Mouse (Mus musculus): Measurements from ENCODE around the gene Olfr658. TPM values are rescaled to one million over a fixed set of nuclear protein-coding genes. Genes with fewer than 3 reads are reported as not detected.

The Olfr658 gene
- polyA plus RNA-seq (2015; fragmentation: Nextera tagmentation; extraction: Ambion mirVana): not detected in 2 replicates

DNA sequence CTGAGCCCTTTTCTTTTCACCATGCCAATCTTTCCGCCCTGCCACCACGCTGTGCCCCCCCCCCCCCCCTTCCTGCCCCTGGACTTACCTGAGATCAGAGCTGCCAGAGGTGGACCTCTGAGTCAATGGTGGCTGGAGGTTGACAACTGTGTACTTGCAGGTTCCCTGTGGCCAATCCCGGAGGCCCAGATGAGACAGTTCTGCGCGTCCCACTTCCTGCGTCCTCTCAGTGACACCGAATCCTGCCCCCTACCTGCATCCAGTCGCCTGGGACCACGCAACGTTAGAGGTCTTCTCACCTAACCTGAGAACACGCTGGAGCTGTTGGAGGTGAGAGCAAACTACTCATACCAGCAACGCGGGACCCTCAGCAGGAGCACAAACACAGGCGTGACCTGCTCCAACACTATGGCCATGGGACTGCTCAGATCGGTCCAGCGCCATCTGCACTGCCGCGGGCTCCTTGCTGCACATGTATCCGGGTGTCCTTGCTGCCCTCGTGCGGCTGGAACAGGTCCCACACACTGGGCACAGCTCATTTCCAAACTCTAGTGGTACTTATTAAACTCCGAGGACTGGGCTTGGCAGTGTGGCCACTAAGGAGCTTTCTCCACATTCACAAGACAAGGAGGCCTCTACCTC, at the start of gene Olfr658:
Gene Olfr658 (minus strand): TSS at position 465 of the 642 bp plus-strand sequence.

DNA sequence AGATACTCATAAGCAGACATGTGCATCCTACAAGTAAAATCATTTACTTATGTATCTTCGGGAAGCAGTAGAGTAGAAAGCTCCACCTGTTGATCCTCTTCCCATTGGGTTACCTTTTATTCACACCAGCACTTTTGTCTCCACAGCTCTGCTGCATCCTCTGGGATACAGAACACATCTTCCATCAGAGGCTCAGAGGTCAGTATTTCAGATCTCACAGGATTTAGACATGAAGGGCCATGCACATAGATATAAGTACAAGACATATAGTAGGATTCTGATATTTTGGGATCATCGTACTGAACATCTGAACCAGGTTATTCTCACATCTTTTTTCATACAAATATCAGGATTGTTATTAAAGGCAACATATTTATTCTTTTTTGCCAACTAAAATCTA, 39.1 kb upstream of the Olfr658 start, which contains the start of gene Olfr661:
Gene Olfr661 (plus strand): TSS at position 301 of the 400 bp plus-strand sequence.

GRCm38 (mm10) chr7:104666453-104666852, 19.3 kb upstream of the Olfr658 start, which contains the start of gene Olfr659:
TSS of gene Olfr659 (plus strand) at chr7:104666753.

GRCm38 (mm10) chr7:104624494-104624893, 22.6 kb downstream of the Olfr658 start, which contains the start of gene Olfr657:
TSS of gene Olfr657 (plus strand) at chr7:104624794.

DNA sequence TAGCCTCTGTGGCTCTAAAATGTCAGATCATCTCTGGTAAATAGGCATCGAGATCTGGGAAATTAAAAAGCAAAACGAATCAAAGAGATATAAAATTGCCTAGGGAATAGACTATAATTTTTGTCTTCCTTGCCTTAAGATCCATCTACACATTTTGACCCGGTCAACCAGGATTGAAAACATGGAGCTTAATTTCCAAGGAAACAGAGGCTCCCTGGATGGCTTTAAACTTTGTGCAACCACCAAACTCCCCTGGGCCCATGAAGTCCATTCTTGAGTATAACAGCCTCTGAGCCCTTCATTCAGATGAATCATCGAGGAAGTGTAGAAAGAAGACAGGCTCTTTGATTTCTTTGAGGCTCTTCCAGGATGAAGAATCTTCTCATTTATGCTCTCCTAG, 33.5 kb downstream of the Olfr658 start, which contains the start of gene Olfr656:
Gene Olfr656 (plus strand): TSS at position 301 of the 400 bp plus-strand sequence.

DNA sequence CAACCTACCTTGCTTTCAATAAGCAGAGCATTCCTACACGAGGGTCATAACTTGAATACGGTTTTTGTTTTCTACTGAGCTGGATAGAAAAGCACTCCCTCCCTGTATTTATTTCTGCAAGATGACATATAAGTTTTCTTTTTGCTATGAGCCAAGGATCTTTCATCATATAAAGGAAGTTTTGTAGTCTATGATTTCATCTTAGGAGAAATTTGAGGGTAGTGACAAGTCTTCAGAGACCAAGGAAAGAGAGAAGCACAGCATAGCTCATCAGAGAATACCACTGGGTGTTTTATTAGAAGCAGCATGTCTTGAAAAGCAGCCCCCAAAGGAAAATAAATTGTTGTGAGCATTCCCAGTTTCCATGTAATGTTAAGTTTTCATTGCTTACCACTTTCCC, 45.4 kb downstream of the Olfr658 start, which contains the start of gene Olfr655:
Gene Olfr655 (minus strand): TSS at position 101 of the 400 bp plus-strand sequence.

Other genes with a start within 250 kb of the Olfr658 start
- 0.14 and 0.54 TPM in 2 replicates for gene Trim30c, start 246.5 kb downstream of the Olfr658 start, polyA plus RNA-seq (2015; fragmentation: Nextera tagmentation; extraction: Ambion mirVana)
- gene Trim30a, start 182.1 kb downstream of the Olfr658 start, polyA plus RNA-seq (2015; fragmentation: Nextera tagmentation; extraction: Ambion mirVana): 2.5 and 2.7 TPM in 2 replicates
- gene Trim30d, start 139.5 kb downstream of the Olfr658 start, polyA plus RNA-seq (2015; fragmentation: Nextera tagmentation; extraction: Ambion mirVana): 0.68 and 1.2 TPM in 2 replicates
- not detected in 2 replicates for gene Olfr651, start 97.2 kb downstream of the Olfr658 start, polyA plus RNA-seq (2015; fragmentation: Nextera tagmentation; extraction: Ambion mirVana)
- gene Olfr652, start 86.4 kb downstream of the Olfr658 start, polyA plus RNA-seq (2015; fragmentation: Nextera tagmentation; extraction: Ambion mirVana): not detected in 2 replicates
- gene Olfr653, start 70.0 kb downstream of the Olfr658 start, polyA plus RNA-seq (2015; fragmentation: Nextera tagmentation; extraction: Ambion mirVana): not detected in 2 replicates
- not detected in 2 replicates for gene Olfr654, start 60.3 kb downstream of the Olfr658 start, polyA plus RNA-seq (2015; fragmentation: Nextera tagmentation; extraction: Ambion mirVana)
- gene Olfr655, start 45.5 kb downstream of the Olfr658 start, polyA plus RNA-seq (2015; fragmentation: Nextera tagmentation; extraction: Ambion mirVana): not detected in 2 replicates
- not detected in 2 replicates for gene Olfr656, start 33.4 kb downstream of the Olfr658 start, polyA plus RNA-seq (2015; fragmentation: Nextera tagmentation; extraction: Ambion mirVana)
- not detected in 2 replicates for gene Olfr657, start 22.5 kb downstream of the Olfr658 start, polyA plus RNA-seq (2015; fragmentation: Nextera tagmentation; extraction: Ambion mirVana)
- gene Olfr659, start 19.4 kb upstream of the Olfr658 start, polyA plus RNA-seq (2015; fragmentation: Nextera tagmentation; extraction: Ambion mirVana): not detected in 2 replicates
- not detected in 2 replicates for gene Olfr661, start 39.2 kb upstream of the Olfr658 start, polyA plus RNA-seq (2015; fragmentation: Nextera tagmentation; extraction: Ambion mirVana)
- not detected in 2 replicates for gene Usp17le, start 130.2 kb upstream of the Olfr658 start, polyA plus RNA-seq (2015; fragmentation: Nextera tagmentation; extraction: Ambion mirVana)
- not detected in 2 replicates for gene Usp17lb, start 195.3 kb upstream of the Olfr658 start, polyA plus RNA-seq (2015; fragmentation: Nextera tagmentation; extraction: Ambion mirVana)
- gene Usp17la, start 209.7 kb upstream of the Olfr658 start, polyA plus RNA-seq (2015; fragmentation: Nextera tagmentation; extraction: Ambion mirVana): not detected in 2 replicates
- not detected in 2 replicates for gene Olfr665, start 230.7 kb upstream of the Olfr658 start, polyA plus RNA-seq (2015; fragmentation: Nextera tagmentation; extraction: Ambion mirVana)
- not detected in 2 replicates for gene Olfr666, start 248.6 kb upstream of the Olfr658 start, polyA plus RNA-seq (2015; fragmentation: Nextera tagmentation; extraction: Ambion mirVana)

All from skeletal muscle tissue, postnatal 0 days (tissue).